Mouse (Mus musculus): ENCODE measurements around the gene Ccr1.

Ccr1 gene

DNA sequence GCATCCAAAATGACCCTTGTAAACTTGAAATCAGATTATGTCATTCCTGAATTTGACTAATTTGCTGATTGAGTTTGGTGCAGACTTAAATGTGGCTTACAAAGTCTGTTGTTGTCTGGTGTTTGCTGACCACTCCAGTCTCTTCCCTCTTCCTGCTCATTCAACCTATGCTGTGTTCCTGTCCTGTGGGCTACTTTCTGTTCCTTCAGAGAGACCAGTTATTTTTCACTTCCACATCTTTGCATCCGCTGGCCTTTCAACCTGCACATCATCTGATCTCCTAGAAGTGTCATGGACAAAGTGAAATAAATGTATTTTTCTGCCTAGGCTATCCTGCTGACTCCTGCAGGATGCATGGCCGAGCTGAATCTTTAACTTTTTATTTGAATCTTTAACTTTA lies 14.9 kb downstream of the Ccr1 start:
- no peak for DNase-seq (ENCODE audit: low spot score)

- no peak for DNase-seq (ENCODE audit: low spot score)
Measured at GRCm38 (mm10) chr9:123951176-123951575, 17.3 kb downstream of the Ccr1 start.

DNA sequence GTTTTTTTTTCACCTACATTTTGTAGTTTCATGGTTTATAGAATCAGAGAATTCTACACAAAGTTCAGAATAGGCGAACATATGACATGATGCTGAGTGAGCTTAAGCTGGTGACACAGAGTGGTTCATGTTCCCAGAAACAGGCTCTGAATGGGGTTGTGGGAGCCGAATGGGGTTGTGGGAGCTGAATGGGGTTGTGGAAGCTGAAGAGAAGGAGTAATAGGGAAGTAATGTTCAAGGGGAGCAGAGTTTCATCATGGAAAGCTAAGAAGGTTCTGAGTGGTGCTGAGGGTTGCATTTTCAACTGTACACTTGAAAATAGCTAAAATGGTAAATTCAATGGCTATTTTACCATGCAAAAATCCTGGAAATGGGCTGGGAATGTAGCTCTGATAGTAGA lies 19.1 kb downstream of the Ccr1 start:
- no peak for DNase-seq (ENCODE audit: low spot score)

DNA sequence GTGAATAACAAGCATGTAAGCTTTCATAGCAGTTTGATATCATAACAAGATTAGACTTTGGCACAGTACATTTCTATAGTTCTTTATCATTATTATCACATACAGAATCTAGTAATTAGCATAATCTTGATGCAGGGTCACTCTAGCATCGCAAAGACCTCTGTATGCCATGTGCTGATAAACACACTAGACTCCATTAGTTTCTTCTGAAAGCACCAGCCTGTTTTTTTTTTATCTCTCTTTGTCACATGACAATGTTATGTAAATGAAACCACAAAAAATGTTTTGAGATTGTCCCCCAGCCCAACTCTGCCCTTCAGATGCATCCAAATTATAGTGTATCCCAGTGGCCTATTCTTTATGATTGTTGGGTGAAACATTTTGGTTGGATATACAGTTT lies 20.7 kb downstream of the Ccr1 start:
- DNase-seq (ENCODE audit: low spot score) = no peak

DNA sequence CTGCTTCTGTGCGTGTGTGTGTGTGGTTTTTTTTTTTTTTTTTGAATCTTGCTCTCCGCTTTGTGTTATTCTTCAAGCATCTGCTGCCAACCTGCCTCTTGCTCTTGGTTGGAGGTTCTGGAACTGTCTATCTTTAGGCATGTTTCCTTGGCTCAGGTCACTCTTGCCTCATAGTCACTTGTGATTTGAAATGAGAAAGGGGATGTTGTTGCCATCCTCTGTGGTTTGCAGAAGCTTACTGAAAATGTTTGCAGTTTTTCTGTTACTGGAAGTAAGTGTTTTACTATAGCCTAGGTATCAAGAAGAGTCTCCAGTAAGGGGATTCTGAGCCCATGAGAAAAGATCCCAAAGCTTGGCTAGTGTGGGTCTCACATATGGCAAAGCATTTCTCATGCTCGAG lies 26.5 kb downstream of the Ccr1 start:
- DNase-seq (ENCODE audit: low spot score) = no peak

DNA sequence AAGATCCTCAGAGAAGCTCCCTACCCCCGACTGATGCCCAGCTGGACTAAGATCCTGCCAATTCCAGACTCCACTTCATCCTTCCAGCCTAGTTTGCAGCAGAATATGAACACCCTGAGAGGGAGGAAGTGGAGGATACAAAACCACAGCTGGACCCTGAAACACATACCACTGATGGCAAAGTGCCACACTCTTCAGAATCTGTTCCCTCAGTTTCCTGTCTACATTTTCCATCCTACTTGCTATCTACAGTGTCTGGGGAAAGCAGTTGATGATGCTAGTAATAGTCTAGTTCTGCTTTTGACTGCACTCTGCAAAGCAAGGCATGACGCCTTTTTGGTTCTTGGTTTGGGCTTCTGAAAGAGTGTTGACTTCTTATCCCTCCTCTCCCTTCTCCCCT lies 27.2 kb downstream of the Ccr1 start:
- peak; percentile 57 for DNase-seq (ENCODE audit: low spot score)

- DNase-seq (ENCODE audit: low spot score) = no peak
Measured at GRCm38 (mm10) chr9:123940628-123941027, 27.9 kb downstream of the Ccr1 start.

DNA sequence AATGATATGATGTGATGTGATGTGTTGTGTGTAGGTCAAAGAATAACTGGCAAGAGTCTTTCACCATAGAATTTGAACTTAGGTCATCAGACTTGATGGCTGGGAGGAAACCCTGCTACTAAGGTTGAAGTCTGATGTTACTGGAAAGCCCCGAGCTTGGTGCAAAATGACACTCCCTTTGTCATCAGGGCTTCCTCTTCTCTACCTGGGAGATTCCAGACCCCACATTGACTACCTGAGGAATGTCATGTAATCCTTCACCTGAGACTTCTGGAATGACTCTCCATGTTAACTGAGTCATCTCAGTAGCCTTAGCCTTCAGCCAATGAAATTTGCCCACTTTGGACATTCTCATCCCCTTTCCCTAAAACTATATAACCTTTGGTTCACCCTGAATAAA lies 28.3 kb downstream of the Ccr1 start:
- no peak for DNase-seq (ENCODE audit: low spot score)

GRCm38 (mm10) chr9:123937989-123938388 lies 30.5 kb downstream of the Ccr1 start:
- DNase-seq (ENCODE audit: low spot score) = no peak

DNA sequence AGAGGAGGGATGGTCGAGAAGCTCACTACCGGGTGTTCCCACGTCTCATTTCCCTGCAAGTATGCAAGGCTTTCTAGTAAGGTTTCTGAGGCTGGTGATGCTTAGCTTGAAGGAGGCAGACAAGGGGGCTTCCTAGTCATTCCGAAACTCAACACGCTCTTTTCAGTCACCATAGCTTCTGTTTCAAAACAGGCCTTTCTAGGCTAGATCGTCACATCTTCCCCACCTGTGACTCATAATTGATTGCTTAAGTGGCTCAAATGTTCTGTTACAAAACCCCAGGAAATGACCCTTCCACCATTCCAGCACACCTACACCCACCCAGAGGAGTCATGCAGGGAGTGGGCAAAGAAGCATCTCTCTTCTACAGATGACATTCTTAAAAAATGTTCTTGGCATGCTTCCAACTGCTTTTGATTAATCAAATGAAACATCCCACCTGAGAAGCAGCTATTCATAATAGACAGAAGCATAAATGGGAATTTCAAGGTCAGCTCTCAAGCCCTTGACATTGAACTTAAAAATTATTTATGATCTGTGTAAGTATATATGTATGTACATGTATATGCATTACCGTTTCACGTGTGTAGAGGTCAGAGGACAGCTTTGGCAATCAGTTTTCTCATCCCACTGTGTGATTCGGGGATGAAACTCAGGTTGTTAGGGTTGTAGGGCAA lies 31.8 kb downstream of the Ccr1 start:
- DNase-seq (ENCODE audit: low spot score) = peak; percentile 23

DNA sequence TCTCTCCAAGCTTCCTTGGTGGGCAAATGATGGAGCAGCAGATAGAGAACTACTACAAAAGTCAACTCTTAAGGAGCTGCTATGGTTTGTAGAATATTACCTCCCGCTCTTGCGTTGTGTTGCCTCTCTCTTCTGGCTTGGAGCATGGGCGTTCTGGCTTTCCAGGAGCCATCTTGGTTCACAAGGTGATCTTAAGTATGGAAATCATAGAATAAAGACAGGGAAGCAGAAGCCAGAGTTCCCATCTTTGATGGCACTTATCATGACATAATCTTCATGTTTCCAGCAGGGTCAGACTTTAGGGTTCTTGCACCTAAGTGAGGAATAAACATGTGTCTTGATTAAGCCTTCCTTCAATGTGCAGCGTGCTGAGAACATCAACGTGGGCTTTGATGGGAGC lies 32.7 kb downstream of the Ccr1 start:
- no peak for DNase-seq (ENCODE audit: low spot score)

DNA sequence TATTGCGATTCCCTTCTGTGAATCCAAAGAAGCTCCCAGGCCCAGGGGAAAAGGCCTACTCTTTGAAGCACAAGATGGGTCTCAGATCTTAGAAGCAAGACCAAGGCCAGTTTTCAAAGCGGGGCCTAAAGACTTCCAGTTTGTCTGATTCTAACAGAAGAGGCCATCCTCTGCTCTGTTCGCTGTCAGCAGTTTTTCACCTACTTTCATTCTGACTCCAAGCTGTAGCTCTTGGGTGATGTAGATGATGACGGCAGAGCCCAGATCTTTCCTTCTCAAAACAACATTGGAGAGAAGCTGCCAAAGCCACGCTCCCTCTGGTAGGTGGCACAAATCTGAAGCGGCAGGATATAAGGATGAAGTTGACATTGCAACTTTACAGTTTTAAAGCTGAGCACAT lies 33.1 kb downstream of the Ccr1 start:
- DNase-seq (ENCODE audit: low spot score) = no peak

DNA sequence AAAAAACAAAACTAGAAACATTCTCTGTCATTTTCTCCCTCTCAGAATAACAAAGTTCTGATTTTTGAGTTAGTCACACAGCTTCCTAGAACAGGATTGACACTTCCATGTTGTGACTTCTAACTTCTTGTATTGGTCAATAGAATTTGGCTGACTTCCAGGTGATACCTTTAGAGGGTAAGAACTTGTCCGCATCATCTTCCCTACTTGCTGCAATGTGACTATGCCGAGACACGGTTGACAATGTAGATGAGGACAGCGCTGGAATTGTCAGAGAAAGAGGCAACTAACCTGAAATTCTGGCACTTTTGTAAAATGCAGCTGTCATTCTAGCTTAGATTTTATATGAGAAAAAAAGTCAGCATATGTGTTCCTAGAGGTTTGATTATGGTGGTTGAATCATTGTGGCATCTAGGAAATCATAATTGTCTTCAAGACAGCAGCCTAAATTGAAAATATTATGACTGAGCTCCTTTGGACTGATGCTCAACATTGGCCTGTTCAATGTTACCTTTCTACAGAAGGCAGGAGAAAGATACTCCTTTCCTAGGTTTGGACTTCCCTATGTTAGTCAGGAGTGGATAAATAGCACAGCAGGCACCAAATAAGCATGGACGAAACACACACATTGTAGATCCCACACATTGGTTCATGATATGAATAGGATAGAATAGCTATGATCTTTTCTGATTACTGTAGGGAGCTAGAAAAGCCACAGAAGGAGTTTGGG lies 34.6 kb downstream of the Ccr1 start:
- no peak for DNase-seq (ENCODE audit: low spot score)

DNA sequence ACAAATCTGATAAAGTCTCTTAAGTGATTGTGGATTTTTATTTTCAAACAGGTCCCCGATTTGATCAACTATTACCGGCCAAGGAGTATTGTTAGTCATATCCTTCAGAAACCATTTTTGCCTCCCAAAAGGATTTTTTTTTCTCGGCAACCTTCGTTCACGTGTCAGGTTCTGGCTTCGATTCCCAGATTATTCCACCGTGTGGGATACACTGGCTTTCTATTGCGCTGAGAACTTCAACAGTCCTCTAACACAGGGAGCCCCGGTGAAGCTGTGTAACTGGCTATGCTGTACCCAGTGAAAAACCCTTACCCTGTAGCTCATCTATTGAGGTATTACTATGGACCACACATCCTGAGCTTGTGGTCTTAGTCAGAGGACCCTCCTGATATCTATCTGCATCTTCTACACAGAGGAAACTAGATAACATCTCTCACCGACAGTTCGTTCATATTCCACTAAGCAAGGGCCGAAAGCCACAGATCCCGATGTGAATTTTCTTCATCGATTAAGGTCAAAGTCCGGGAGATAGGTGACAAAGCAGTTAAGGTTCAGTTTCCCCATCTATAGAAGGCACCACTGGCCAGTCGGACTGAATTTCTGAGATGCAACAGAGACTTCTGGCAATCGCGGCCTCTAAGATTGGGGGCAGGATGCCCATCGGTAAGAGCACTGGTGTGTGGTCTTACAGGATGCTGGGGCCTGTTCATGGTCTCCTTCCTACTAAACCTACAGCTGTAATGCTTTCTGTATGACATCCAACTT lies 35.4 kb downstream of the Ccr1 start:
- DNase-seq (ENCODE audit: low spot score) = no peak

DNA sequence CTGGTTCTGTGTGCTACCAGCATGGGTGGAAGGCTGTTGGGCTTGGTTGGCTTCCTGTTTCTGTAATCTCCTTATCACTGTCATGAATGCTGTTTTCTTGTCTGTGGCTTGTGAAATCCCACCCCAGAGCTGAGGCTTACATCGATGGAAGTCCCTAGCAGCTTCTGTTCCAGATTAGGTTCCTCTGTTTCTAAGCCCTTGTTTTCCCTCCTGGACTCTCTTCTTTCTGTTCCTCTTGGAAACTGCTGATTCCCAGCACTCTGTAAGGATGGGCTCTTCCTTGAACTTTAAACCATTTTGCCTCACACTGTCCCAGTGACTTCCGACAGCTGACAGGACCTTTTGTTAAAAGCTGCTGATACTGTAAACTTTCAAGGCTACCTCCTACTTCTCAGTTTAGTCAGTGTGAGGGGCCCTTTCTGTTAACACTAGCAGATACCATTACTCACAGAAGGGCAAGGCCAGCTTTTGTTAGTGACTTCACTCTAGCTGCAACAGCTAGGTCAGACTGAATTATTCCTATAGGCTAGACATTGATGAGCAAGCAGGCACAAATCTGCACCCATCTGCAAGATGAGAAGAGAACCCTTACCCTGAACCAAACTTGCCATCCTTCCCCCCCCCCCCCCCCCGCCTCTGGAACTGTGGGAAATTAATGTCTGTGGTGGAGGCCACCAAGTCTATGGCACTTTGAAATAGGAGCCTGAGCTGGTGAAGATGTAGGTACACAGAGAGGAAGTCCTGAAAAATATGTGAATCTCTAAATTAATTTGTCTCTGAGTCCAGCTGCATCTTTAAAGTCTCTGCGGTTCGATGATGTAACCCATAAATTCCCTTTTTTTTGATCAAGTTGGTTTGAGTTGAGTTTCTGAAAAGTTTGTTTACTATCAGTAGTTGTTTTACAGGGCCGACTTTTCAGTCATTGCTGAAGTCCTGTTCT lies 36.5 kb downstream of the Ccr1 start:
- DNase-seq (ENCODE audit: low spot score) = peak; percentile 42

GRCm38 (mm10) chr9:123930926-123931325 lies 37.6 kb downstream of the Ccr1 start:
- DNase-seq (ENCODE audit: low spot score) = no peak

GRCm38 (mm10) chr9:123930476-123930875 lies 38.0 kb downstream of the Ccr1 start:
- no peak for DNase-seq (ENCODE audit: low spot score)

GRCm38 (mm10) chr9:123929936-123930335 lies 38.6 kb downstream of the Ccr1 start:
- DNase-seq (ENCODE audit: low spot score) = no peak

GRCm38 (mm10) chr9:123928759-123929246 lies 39.7 kb downstream of the Ccr1 start:
- peak; percentile 29 for DNase-seq (ENCODE audit: low spot score)

DNA sequence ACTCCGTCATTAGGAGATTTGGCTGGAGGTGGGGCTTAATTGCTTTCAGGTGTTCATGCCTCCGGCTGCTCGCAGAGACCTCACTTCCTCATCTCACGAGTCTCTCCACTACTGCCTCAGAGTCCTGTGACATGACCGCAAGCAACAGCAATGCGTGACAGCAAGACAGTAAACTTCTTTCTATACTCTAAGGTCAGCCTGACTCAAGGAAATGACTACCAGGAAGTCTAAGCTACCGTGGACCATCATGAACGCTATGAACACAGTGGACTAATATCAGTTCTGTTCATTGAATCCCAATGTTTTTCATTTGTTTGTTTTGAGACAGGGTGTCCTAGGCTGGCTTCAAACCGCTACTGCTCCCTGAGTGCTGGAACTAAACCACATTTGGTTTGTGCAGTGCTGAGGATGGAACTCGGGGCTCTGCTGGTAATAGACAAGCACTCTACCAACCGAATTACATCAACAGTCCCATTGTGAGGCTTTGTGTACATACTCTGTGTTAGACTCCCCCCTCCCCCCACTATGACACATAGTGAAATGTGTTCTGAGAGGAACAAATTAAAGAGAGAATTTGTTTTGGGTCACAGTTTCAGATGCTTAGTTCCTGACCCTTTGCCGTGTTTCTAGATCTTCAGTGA lies 40.3 kb downstream of the Ccr1 start:
- DNase-seq (ENCODE audit: low spot score) = peak; percentile 39

GRCm38 (mm10) chr9:123927281-123927960 lies 41.1 kb downstream of the Ccr1 start:
- no peak for DNase-seq (ENCODE audit: low spot score)
